Mouse (Mus musculus): ENCODE data around the gene Apc2. TPM values are rescaled to one million over a fixed set of nuclear protein-coding genes. Genes with fewer than 3 reads are reported as not detected.

The Apc2 gene
- total RNA-seq (2023): not detected in 2 replicates

DNA sequence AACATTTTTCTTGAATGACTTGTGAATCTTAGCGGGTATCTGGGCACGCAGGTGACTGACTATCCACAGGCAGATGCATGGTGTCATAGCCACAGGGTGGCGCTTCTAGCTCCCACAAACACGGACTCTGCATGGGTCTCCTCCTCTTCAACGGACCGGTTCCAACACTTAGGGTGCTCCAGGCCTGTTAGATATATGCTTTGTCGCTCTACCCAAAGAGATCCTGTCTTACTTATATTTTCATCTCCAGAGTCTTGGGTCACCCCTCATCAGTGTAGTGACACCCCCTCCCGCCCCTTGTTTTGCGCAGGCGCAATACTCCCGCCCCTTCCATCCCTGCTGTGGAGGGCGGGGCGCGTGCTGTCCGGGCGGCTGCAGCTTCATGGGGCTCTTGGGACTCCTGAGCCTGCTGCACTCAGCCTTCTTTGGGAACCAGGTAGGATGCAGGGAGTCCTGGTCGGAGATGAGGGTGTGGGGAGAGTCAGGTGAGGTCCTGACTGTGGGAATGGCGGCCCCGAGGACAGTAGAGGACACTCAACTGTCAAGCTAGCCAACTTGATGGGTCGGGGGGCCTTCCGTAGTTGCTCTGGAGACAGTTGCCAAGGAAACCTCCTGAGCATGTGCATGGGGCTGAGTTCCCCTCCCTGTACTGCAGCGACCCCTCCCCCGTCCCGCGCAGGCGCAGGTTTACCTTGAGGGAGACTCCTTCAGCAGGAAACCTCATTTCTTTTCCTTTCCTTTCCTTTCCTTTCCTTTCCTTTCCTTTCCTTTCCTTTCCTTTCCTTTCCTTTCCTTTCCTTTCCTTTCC lies at the start of gene Apc2:
Gene Apc2, plus strand, starts transcription at position 360 of the 808 bp plus-strand sequence.

GRCm38 (mm10) chr10:80248971-80249640 lies 46.7 kb upstream of the Apc2 start, which contains the start of gene Ndufs7:
Gene Ndufs7 (plus strand): TSS chr10:80249121.

DNA sequence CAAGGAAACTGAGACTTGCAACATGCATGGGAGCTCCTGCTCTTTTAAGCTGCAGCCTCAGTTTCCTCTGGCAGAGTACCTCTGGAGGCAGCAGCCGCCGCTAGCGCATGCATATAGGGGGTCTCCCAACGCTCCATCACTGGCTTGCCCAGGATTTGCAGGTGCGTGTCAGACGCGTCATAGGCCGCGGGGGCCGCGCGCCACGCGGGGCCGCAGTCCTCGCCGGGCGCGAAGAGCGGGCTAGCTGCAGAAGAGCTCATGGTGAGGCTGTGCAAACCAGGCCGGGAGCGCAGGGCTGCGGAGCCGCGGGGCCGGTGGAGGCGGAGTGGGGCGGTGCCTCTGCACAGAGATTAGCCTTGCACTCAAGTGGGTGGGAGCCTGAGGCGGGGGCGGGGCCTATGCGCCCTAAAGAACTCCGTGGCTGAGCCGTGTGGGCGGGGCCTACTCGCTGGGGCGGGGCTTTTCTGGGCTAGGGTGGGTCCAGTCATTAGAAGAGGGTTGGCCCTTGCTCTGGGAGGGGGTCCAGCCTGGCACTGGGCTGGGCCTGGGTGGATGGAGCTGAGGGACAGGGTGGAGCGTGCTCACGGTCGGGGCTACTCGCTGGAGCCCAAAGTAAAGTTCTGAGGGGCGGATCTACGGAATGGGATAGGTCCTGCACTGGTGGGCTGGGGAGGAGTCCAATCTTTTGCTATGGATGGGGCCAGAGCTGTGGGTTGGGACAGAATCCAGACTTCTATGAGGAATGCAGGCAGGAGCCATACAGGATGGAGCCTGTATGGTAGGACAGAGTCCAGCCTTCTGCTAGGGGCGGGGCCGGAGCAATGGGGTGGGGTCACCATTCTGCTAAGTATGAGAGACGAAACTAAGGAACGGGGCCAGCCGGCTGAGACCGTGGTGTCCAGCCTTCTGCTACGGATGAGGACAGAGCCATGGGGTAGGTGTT lies 34.9 kb upstream of the Apc2 start, which contains the start of the genes Gamt and Dazap1:
Gene Gamt, minus strand, starts transcription at position 371 of the 943 bp plus-strand sequence.
Gene Dazap1, plus strand, starts transcription at position 845 of the 943 bp plus-strand sequence.

DNA sequence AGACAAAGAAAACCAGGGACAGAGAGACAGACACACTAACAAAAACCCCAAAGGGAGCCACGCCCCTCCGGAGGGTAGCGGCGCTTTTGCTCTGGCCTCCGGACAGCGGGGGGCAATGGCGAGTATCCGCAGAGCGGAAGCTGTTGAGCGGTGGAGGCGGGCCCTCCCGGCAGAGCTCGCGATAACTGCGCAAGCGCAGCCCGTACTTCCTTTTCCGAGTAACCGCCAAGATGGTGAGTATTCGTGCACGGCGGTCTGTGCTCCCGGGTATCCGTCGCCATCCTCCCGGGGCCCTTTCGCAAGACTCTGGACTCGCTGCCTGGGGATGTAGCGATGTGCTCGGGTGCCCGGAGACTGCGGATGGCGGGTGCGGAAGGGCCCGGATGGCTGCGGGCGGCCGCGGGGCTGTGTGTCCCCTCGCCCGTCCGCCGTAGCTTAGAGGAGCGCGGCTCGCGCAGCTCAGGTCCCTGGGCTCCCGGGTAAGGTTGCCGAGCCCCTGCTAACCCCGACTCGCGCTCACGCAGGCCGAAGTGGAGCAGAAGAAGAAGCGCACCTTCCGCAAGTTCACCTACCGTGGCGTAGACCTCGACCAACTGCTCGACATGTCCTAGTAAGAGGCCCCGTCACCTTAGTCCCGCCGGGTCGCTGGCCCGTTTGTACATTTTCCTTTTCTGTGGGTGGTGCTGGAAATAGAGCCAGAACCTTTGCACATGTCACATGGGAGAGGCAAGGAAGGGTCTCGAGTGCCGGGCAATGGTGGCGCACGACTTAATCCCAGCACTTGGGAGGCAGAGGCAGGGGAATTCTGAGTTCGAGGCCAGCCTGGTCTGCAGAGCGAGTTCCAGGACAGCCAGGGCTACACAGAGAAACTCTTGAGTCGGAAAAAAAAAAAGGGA lies 3.3 kb upstream of the Apc2 start, which contains the start of gene Rps15:
Gene Rps15, plus strand, starts transcription at position 203 of the 896 bp plus-strand sequence.

DNA sequence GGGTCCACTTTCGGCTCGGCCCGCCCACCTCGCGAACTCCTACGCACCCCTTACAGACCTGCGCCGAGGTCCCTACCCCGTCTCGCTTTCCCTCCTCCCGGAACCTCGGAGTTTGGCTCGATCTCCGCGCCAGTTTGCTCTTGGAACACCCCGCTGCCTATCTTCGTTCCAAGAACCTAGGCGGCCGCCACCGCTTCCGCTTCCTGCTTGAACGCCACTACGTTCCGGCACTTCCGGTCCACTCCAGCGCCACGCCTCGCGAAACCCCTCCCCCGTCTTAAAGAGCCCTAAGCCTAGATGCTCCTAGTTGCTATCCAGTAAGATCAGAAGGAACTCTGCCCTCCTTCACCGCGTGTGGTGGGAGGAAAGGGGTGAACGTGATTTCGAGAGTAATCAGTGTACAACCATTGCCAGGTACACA lies 24.6 kb downstream of the Apc2 start, which contains the start of gene 2310011J03Rik:
Gene 2310011J03Rik, minus strand, starts transcription at position 198 of the 421 bp plus-strand sequence.

GRCm38 (mm10) chr10:80329273-80330081 lies 33.7 kb downstream of the Apc2 start, which contains the start of the genes Pcsk4 and Reep6:
Gene Pcsk4 (minus strand): TSS chr10:80329498.
Gene Reep6 (plus strand): TSS chr10:80329953.

DNA sequence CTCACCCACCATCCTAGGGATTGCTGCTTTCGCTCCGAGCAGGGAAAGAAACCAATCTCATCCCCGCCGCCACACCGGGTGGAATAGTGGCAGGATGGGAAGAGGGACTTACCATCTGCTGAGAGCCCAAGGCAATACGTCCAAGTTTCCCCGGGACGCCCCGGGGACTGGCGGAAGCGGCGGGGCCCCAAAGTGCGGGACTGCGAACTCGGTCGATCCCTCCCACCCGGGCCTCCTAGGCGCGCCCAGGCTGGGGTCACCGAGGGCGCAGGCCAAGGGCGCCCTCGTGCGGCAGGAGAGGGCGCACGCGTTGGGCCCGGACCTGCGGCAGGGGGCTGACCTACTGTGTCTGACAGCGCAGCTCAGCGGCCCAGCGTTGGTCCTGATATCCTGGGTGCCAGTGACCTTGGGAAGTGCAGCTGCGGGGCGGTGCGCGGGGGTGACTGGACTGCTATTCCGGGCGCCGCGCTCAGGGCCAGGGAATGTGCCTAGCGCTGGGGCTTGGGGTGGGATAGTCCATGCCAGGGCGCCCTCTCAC lies 52.5 kb downstream of the Apc2 start, which contains the start of gene Adamtsl5:
Gene Adamtsl5, minus strand, starts transcription at position 169 of the 538 bp plus-strand sequence.

GRCm38 (mm10) chr10:80356001-80356682 lies 60.4 kb downstream of the Apc2 start, which contains the start of gene Plk5:
Gene Plk5 (plus strand): TSS chr10:80356459.

Other genes starting within 250 kb of the Apc2 start
- 228 and 229 TPM in 2 replicates for gene Gpx4, start 248.8 kb upstream of the Apc2 start, total RNA-seq (2023)
- 164 and 210 TPM in 2 replicates for gene Sbno2, start 190.4 kb upstream of the Apc2 start, total RNA-seq (2023)
- gene Stk11, start 180.2 kb upstream of the Apc2 start, total RNA-seq (2023): 193 and 249 TPM in 2 replicates
- gene Atp5d, start 157.3 kb upstream of the Apc2 start, total RNA-seq (2023): 81.5 and 92.7 TPM in 2 replicates
- gene Cbarp, start 155.1 kb upstream of the Apc2 start, total RNA-seq (2023): 0.61 and 1.3 TPM in 2 replicates
- 220 and 226 TPM in 2 replicates for gene Midn, start 147.7 kb upstream of the Apc2 start, total RNA-seq (2023)
- 41.2 and 65.3 TPM in 2 replicates for gene Cirbp, start 130.0 kb upstream of the Apc2 start, total RNA-seq (2023)
- 1.8 and 2.7 TPM in 2 replicates for gene 1600002K03Rik, start 123.0 kb upstream of the Apc2 start, total RNA-seq (2023)
- not detected in 2 replicates for gene Efna2, start 116.5 kb upstream of the Apc2 start, total RNA-seq (2023)
- gene Mum1, start 69.5 kb upstream of the Apc2 start, total RNA-seq (2023): 20.6 and 22.3 TPM in 2 replicates
- 44.9 and 49.8 TPM in 2 replicates for gene Ndufs7, start 46.9 kb upstream of the Apc2 start, total RNA-seq (2023)
- gene Gamt, start 35.0 kb upstream of the Apc2 start, total RNA-seq (2023): 4.0 and 4.8 TPM in 2 replicates
- gene Dazap1, start 34.5 kb upstream of the Apc2 start, total RNA-seq (2023): 71.8 and 72.5 TPM in 2 replicates
- gene Rps15, start 3.5 kb upstream of the Apc2 start, total RNA-seq (2023): 539 and 578 TPM in 2 replicates
- 29.5 and 40.3 TPM in 2 replicates for gene 2310011J03Rik, start 24.6 kb downstream of the Apc2 start, total RNA-seq (2023)
- not detected in 2 replicates for gene Pcsk4, start 33.5 kb downstream of the Apc2 start, total RNA-seq (2023)
- 0.44 and 0.54 TPM in 2 replicates for gene Reep6, start 34.0 kb downstream of the Apc2 start, total RNA-seq (2023)
- gene Adamtsl5, start 52.4 kb downstream of the Apc2 start, total RNA-seq (2023): not detected in 2 replicates
- not detected in 2 replicates for gene Plk5, start 60.5 kb downstream of the Apc2 start, total RNA-seq (2023)
- gene Mex3d, start 91.7 kb downstream of the Apc2 start, total RNA-seq (2023): 1.9 and 2.6 TPM in 2 replicates
- 30.1 and 33.3 TPM in 2 replicates for gene Mbd3, start 103.6 kb downstream of the Apc2 start, total RNA-seq (2023)
- gene Uqcr11, start 110.9 kb downstream of the Apc2 start, total RNA-seq (2023): 68.5 and 72.8 TPM in 2 replicates
- 40.0 and 42.1 TPM in 2 replicates for gene Tcf3, start 137.7 kb downstream of the Apc2 start, total RNA-seq (2023)
- not detected in 2 replicates for gene Onecut3, start 198.9 kb downstream of the Apc2 start, total RNA-seq (2023)
- gene Atp8b3, start 243.1 kb downstream of the Apc2 start, total RNA-seq (2023): not detected in 2 replicates